Mouse (Mus musculus) liver, embryonic 16.5 days (tissue): ENCODE measurements around the gene Igdcc3. TPM values are rescaled to one million over a fixed set of nuclear protein-coding genes. Genes with fewer than 3 reads are reported as not detected.

ENCODE experiments used
- ATAC-seq: fragments of 200-750 bp; cut with Nextera tagmentation; 2 replicates; pipeline ENCODE4 v1.8.0; 2017; ENCODE audit warnings: low read depth, mild to moderate bottlenecking, moderate number of reproducible peaks, moderate library complexity
- H3K27ac ChIP-seq: fragments of 300-500 bp; sonication (generic); 2 replicates; pipeline ENCODE4 v1.5.1; 2014; ENCODE audit warnings: mild to moderate bottlenecking, low read length
- H3K27me3 ChIP-seq: fragments of 300-500 bp; sonication (generic); 2 replicates; pipeline ENCODE4 v1.6.1; 2014; ENCODE audit warnings: low read depth, low read length, mixed read lengths; ENCODE audit not compliant: control insufficient read depth, insufficient read depth
- H3K36me3 ChIP-seq: fragments of 300-500 bp; sonication (generic); 2 replicates; pipeline ENCODE4 v1.6.1; 2014; ENCODE audit warnings: mild to moderate bottlenecking; ENCODE audit not compliant: control insufficient read depth, insufficient read depth
- H3K4me1 ChIP-seq: fragments of 300-500 bp; sonication (generic); 2 replicates; pipeline ENCODE4 v1.6.1; 2014; ENCODE audit warnings: low read depth, low read length, mixed read lengths; ENCODE audit not compliant: control insufficient read depth
- H3K4me2 ChIP-seq: fragments of 300-500 bp; sonication (generic); 2 replicates; pipeline ENCODE4 v1.6.1; 2014; ENCODE audit warnings: low read depth, low read length, mixed read lengths
- H3K4me3 ChIP-seq: fragments of 300-500 bp; sonication (generic); 2 replicates; pipeline ENCODE4 v1.5.1; 2014; ENCODE audit warnings: low read depth, mild to moderate bottlenecking, low read length
- H3K9ac ChIP-seq: fragments of 300-500 bp; sonication (generic); 2 replicates; pipeline ENCODE4 v1.6.1; 2014; ENCODE audit warnings: low read depth, low read length
- H3K9me3 ChIP-seq: fragments of 300-500 bp; sonication (generic); replicated peaks from 2 replicates; pipeline ENCODE4 v1.6.1; 2016; ENCODE audit warnings: low read length; ENCODE audit not compliant: control insufficient read depth
- WGBS: fragments of 180-500 bp; shearing (Covaris S2); extraction: QIAGEN DNeasy Blood & Tissue Kit; methylation state at CpG from one replicate; pipeline ENCODE4 v1.1.7; 2014; ENCODE audit not compliant: insufficient replicate concordance; 5-methylcytosine and 5-hydroxymethylcytosine counted together
- polyA plus RNA-seq: library from polyadenylated mRNA; unstranded; fragments of >200 nt; fragmentation: Nextera tagmentation; extraction: Ambion mirVana; gene quantifications from 2 replicates; pipeline ENCODE4 v1.2.1, GENCODE M21; 2015

Gene Igdcc3
- polyA plus RNA-seq, 1 experiment from 2014 or later, result 0.04 TPM

- no peaks in the 10 kb centered on the region for H3K36me3 ChIP-seq
- peak overlapping the region; percentile 52 for H3K4me2 ChIP-seq
- H3K9ac ChIP-seq, result no peak overlapping the region
- no peak for ATAC-seq
- H3K4me1 ChIP-seq, result no peaks in the 10 kb centered on the region; the same call in 1 of the 2 replicates
- peaks cover 56% of the 10 kb centered on the region for H3K27me3 ChIP-seq
- H3K4me3 ChIP-seq, result peak overlapping the region; percentile 27
- WGBS, result 1% methylated on average over 63 of the region's 69 CpGs
- H3K9me3 ChIP-seq, result no peaks in the 10 kb centered on the region
- H3K27ac ChIP-seq, result no peak overlapping the region
Measured at GRCm38 (mm10) chr9:65162711-65163639, 22.0 kb downstream of the Igdcc3 start.

- Histone ChIP-seq H3K9ac (no peak overlapping the region), H3K36me3 (no peaks in the 10 kb centered on the region), H3K27me3 (peaks cover 45% of the 10 kb centered on the region), H3K27ac (no peak overlapping the region), H3K4me2 (no peak overlapping the region), H3K4me1 (no peaks in the 10 kb centered on the region; the same call in 1 of the 2 replicates), H3K9me3 (no peaks in the 10 kb centered on the region), H3K4me3 (no peak overlapping the region)
- ATAC-seq, result no peak
- WGBS, result 3% methylated on average over 1 of the region's 1 CpGs
Measured at GRCm38 (mm10) chr9:65164870-65165269, 23.9 kb downstream of the Igdcc3 start.

- ATAC-seq, result no peak
- WGBS, result 48% methylated on average over 9 of the region's 9 CpGs
Measured at GRCm38 (mm10) chr9:65166386-65166785, 25.4 kb downstream of the Igdcc3 start.

DNA sequence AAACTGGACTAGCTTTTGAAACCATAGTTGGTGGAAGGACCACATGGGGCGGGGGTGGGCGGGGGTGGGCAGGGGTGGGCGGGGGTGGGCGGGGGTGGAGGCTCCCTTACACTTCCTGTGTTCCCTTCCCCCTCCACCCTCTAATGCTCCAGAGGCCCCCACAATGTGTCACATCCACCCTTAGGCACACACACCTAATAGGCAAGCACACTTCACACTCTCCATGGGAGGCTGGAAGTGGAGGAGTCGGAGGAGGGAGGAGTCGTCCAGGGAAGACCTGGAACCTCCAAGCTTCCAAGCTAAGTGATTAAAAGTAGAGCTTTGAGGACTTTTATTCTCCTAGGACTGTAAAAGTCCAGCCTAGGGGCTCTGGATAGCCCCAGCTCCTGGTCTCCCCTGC is 27.5 kb downstream of the Igdcc3 start:
- Histone ChIP-seq H3K9me3 (no peaks in the 10 kb centered on the region), H3K27me3 (peaks cover 8% of the 10 kb centered on the region), H3K9ac (no peak overlapping the region), H3K4me3 (no peak overlapping the region), H3K4me1 (no peaks in the 10 kb centered on the region), H3K36me3 (no peaks in the 10 kb centered on the region), H3K27ac (no peak overlapping the region), H3K4me2 (no peak overlapping the region)
- no peak for ATAC-seq
- WGBS, result 45% methylated on average over 6 of the region's 6 CpGs

More at GRCm38 (mm10) chr9:65166386-65166785, 25.4 kb downstream of the Igdcc3 start:
- Histone ChIP-seq H3K4me3 (no peak overlapping the region), H3K27ac (no peak overlapping the region), H3K9ac (no peak overlapping the region), H3K9me3 (no peaks in the 10 kb centered on the region), H3K27me3 (peaks cover 30% of the 10 kb centered on the region), H3K36me3 (no peaks in the 10 kb centered on the region), H3K4me2 (no peak overlapping the region), H3K4me1 (no peaks in the 10 kb centered on the region; the same call in 1 of the 2 replicates)

GRCm38 (mm10) chr9:65168952-65169351 is 28.0 kb downstream of the Igdcc3 start:
- Histone ChIP-seq H3K27ac (no peak overlapping the region), H3K27me3 (peaks cover 4% of the 10 kb centered on the region), H3K4me2 (no peak overlapping the region), H3K9ac (no peak overlapping the region), H3K4me3 (no peak overlapping the region), H3K36me3 (no peaks in the 10 kb centered on the region), H3K4me1 (no peaks in the 10 kb centered on the region), H3K9me3 (no peaks in the 10 kb centered on the region)
- ATAC-seq, result no peak
- WGBS, result 48% methylated on average over 4 of the region's 4 CpGs

GRCm38 (mm10) chr9:65172654-65173053 is 31.7 kb downstream of the Igdcc3 start:
- Histone ChIP-seq H3K27ac (no peak overlapping the region), H3K9me3 (no peaks in the 10 kb centered on the region), H3K4me1 (no peaks in the 10 kb centered on the region), H3K27me3 (peaks cover 3% of the 10 kb centered on the region; the same call in 1 of the 2 replicates), H3K36me3 (no peaks in the 10 kb centered on the region), H3K4me2 (no peak overlapping the region), H3K4me3 (no peak overlapping the region), H3K9ac (no peak overlapping the region)
- no peak for ATAC-seq
- WGBS, result 44% methylated on average over 9 of the region's 9 CpGs

DNA sequence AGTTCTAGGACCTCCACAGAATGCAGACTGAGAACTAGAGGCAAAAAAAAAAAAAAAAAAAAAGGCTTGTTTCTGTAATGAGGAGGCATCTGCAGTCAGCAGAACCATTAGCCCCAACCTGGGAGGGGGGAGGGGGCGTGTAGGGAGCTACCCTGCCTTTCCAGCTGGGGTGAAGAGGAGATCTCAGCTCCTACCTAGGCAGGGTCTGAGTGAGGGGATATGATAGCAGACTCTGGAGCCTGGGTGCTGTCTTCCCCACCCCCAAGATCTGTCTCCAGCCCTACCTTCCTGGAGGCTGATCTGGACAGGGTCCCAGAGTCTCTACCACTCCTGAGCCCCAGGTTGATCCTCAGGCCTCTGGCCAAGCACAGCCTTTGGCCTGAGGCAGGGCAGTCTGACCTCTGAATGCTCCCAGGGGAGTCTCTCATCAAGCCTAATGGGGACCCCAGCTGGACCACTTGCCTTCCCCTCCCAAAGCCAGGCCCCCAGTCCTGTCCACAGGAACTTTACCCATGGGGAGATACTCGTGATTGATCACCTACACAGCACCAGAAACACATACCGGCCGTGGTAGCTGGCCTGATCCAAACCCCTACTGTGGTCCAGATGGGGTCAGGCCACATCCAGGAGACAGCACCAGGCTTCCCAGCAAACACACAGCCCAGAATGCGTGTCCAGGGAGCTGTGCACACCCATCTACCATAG is 34.4 kb downstream of the Igdcc3 start:
- Histone ChIP-seq H3K27me3 (peaks cover 26% of the 10 kb centered on the region), H3K9me3 (no peaks in the 10 kb centered on the region), H3K4me2 (no peak overlapping the region), H3K4me1 (no peaks in the 10 kb centered on the region), H3K36me3 (no peaks in the 10 kb centered on the region), H3K4me3 (no peak overlapping the region), H3K27ac (no peak overlapping the region), H3K9ac (no peak overlapping the region)
- WGBS, result 50% methylated on average over 5 of the region's 5 CpGs
- ATAC-seq, result no peak

DNA sequence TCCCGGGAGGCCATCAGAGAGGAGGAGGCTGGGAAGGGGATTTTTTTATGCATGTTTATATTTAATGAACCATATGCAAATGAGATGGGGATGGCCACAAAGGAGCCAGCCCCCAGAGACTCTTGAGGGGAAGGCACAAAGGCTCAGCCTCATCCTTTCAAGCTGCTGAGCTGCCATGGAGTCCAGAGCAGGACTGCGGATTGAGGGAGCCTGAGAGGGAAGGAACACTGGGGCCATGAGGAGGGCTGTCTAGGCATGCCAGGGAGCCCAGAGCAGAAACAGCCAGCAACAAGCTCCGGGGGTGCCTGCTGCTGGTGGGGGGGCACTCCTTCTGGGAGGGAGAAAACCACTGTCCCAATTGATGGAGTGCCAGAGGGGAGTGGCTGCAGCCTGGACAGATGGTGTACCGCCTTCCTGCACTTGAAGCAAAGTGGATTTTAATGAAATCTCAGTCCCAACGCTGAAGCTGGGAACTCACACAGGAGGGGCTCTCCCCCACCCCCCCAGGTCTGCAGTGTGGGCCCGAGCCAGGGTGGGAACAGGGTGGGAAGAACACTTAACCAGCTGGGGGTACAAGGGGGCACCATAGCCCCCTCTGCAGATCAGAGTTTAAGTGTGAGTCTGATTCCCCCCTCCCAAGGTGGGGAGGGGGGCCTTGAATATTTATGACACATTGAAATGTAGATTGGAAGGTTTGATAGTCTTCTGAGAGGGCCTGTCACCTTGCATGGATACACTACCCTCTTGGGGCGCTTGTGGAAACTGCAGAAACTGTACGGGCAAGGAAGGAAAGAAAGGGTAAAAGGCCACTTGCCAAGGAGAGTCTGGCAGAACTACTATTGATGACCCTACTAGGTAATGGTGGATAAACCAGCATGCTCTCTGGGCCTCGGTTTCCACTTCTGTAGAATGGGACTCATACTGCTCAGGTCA is 35.2 kb downstream of the Igdcc3 start:
- 51% methylated on average over 9 of the region's 9 CpGs for WGBS

More for the DNA sequence above, 35.2 kb downstream of the Igdcc3 start:
- H3K27ac ChIP-seq, result no peak overlapping the region
- ATAC-seq, result no peak
- no peaks in the 10 kb centered on the region for H3K36me3 ChIP-seq
- H3K4me2 ChIP-seq, result no peak overlapping the region
- no peak overlapping the region for H3K9ac ChIP-seq
- H3K27me3 ChIP-seq, result peaks cover 29% of the 10 kb centered on the region
- no peak overlapping the region for H3K4me3 ChIP-seq
- no peaks in the 10 kb centered on the region for H3K9me3 ChIP-seq
- H3K4me1 ChIP-seq, result no peaks in the 10 kb centered on the region
